Mouse (Mus musculus): ENCODE results near the gene Tigd4.

DNA sequence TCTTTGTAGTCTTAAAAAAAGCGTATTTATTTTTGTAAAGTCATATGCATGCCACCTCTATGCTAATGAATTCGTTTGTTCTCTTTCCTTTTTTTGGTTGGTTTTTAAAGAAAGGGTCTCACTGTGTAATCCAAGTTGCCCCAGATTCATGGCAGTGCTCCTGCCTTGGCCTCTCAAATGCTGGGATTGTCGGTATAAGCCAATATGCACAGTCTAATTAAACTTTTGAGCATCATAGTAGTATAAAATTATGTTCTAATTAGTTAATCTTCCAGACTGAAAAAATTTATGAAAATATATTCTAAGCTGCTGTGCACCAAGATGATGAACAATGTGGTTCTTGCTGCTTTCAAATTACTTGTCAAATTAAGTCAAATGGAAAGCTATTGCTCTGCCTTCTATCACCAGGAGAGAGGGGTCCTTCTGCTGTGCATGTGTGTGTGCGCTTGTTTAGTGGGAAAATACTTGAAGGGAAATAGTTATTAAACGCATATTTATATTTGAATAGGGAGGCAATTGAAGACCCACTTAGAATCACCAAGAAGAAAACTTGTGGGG is 2.4 kb downstream of the Tigd4 start:
- TF ChIP-seq CTCF (IDR thresholded peaks at IDR 0.05; ENCODE audit: low read depth, low read length) (no peak), POLR2A (IDR thresholded peaks at IDR 0.05; ENCODE audit: extremely low read depth, insufficient read depth, low read length) (no peak)

Measured in liver, adult 2 months (tissue).